Mouse (Mus musculus) midbrain, embryonic 16.5 days (tissue): ENCODE results near the gene Asap3. TPM values are rescaled to one million over a fixed set of nuclear protein-coding genes. Genes with fewer than 3 reads are reported as not detected.

Experiments used
- ATAC-seq: fragments of 200-750 bp; cut with Nextera tagmentation; 2 replicates; pipeline ENCODE4 v1.8.0; 2017; ENCODE audit warnings: moderate TSS enrichment
- H3K27ac ChIP-seq: fragments of 300-500 bp; sonication (generic); 2 replicates; pipeline ENCODE4 v1.5.1; 2014; ENCODE audit warnings: mild to moderate bottlenecking, low read length, mixed read lengths
- H3K27me3 ChIP-seq: fragments of 300-500 bp; sonication (generic); 2 replicates; pipeline ENCODE4 v1.6.1; 2014; ENCODE audit warnings: low read depth, low read length, mixed read lengths; ENCODE audit not compliant: control insufficient read depth, insufficient read depth
- H3K36me3 ChIP-seq: fragments of 300-500 bp; sonication (generic); 2 replicates; pipeline ENCODE4 v1.6.1; 2014; ENCODE audit warnings: mild to moderate bottlenecking, low read length, moderate library complexity, mixed read lengths; ENCODE audit not compliant: control insufficient read depth, insufficient read depth
- H3K4me1 ChIP-seq: fragments of 300-500 bp; sonication (generic); 2 replicates; pipeline ENCODE4 v1.6.1; 2014; ENCODE audit warnings: mild to moderate bottlenecking, low read length, mixed read lengths; ENCODE audit not compliant: control insufficient read depth, insufficient read depth
- H3K4me2 ChIP-seq: fragments of 300-500 bp; sonication (generic); 2 replicates; pipeline ENCODE4 v1.6.1; 2014; ENCODE audit warnings: mild to moderate bottlenecking, low read length, mixed read lengths
- H3K4me3 ChIP-seq: fragments of 300-500 bp; sonication (generic); 2 replicates; pipeline ENCODE4 v1.5.1; 2014; ENCODE audit warnings: low read depth, mild to moderate bottlenecking, low read length, moderate library complexity, mixed read lengths
- H3K9ac ChIP-seq: fragments of 300-500 bp; sonication (generic); 2 replicates; pipeline ENCODE4 v1.6.1; 2014; ENCODE audit warnings: low read depth, low read length, mixed read lengths
- H3K9me3 ChIP-seq: fragments of 300-500 bp; sonication (generic); replicated peaks from 2 replicates; pipeline ENCODE4 v1.6.1; 2014; ENCODE audit warnings: mild to moderate bottlenecking, low read length, mixed read lengths; ENCODE audit not compliant: control insufficient read depth, poor library complexity, severe bottlenecking
- WGBS: fragments of 180-500 bp; shearing (Covaris S2); extraction: QIAGEN DNeasy Blood & Tissue Kit; methylation state at CpG from one replicate; pipeline ENCODE4 v1.1.7; 2014; 5-methylcytosine and 5-hydroxymethylcytosine counted together
- polyA plus RNA-seq: library from polyadenylated mRNA; unstranded; fragments of >200 nt; fragmentation: Nextera tagmentation; extraction: Ambion mirVana; gene quantifications from 2 replicates; pipeline ENCODE4 v1.2.1, GENCODE M21; 2015

Gene Asap3
- 4.5 and 5.1 TPM in 2 replicates for polyA plus RNA-seq

DNA sequence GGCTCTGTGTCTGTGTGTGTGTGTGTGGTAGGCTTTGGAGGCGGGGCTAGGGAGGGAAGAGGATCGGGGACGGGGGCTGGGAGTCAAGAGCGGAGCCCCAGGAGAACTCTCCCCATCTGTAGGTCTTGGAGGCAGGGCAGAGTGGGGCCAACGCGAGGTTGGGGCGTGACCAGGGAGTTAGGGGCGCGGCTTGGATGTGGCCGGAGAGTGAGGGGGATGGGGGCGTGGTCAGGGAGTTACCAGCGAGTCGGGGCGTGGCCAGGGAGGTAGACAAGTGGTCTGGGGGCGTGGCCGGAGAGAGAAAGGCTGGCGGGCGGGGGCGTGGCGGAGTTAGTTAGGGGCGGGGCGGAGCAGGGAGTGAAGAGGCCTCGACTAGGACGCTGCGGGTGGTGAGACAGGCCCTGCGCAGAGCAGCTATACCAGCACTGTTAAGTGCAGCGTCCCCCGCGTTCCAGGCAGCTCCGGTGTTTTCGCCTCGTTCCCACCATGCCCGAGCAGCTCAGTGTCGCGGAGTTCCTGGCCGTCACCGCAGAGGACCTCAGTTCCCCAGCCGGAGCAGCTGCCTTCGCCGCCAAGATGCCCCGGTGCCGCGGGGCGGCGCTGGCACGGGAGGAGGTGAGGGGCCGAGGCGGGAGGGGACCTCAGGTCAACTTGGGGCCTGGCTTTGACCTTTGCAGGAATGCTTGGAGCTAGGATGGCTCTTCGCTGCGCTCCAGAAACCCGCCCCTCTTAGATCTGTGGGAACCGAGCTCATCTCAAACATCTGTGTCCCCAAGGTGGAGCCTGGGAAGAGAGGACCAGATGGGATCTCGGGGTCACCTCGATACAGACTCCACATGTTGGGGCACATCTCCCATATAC is at the start of gene Asap3:
Gene Asap3 (plus strand): TSS at position 333 of the 861 bp plus-strand sequence.
- Histone ChIP-seq H3K27ac (no peak within 1 kb of the TSS), H3K9ac (peak within 1 kb of the TSS; percentile 77), H3K36me3 (no peaks in the 10 kb centered on the region), H3K4me2 (peak within 1 kb of the TSS; percentile 98), H3K4me3 (peak within 1 kb of the TSS; percentile 63), H3K27me3 (no peaks in the 10 kb centered on the region), H3K4me1 (peaks cover 10% of the 10 kb centered on the region), H3K9me3 (no peaks in the 10 kb centered on the region)
- under 1% methylated on average over 54 of the region's 54 CpGs for WGBS
- peak; percentile 85 for ATAC-seq

DNA sequence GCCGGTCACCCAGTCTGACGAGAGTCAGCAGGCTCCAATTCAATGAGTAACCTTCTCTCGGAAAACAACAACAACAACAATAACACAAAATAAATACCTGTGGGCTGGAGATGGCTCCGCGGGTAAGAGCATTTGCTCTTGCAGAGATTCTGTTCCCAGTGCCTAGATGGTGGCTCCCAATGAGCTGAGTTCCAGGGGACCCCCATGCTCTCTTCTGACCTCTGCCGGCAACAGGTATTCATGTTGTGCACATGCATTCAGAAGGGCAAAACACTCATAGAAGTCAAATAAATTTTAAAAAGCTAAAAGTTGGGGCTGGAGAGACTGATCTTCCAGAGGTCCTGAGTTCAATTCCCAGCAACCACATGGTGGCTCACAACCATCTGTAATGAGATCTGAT is 47.7 kb upstream of the Asap3 start:
- H3K4me1 ChIP-seq: peaks cover 5% of the 10 kb centered on the region; the same call in 1 of the 2 replicates
- H3K27ac ChIP-seq: no peak overlapping the region
- ATAC-seq: no peak
- H3K4me2 ChIP-seq: no peak overlapping the region
- no peak overlapping the region for H3K4me3 ChIP-seq
- no peaks in the 10 kb centered on the region for H3K36me3 ChIP-seq
- H3K9me3 ChIP-seq: no peaks in the 10 kb centered on the region
- 82% methylated on average over 6 of the region's 6 CpGs for WGBS
- no peak overlapping the region for H3K9ac ChIP-seq
- no peaks in the 10 kb centered on the region for H3K27me3 ChIP-seq

DNA sequence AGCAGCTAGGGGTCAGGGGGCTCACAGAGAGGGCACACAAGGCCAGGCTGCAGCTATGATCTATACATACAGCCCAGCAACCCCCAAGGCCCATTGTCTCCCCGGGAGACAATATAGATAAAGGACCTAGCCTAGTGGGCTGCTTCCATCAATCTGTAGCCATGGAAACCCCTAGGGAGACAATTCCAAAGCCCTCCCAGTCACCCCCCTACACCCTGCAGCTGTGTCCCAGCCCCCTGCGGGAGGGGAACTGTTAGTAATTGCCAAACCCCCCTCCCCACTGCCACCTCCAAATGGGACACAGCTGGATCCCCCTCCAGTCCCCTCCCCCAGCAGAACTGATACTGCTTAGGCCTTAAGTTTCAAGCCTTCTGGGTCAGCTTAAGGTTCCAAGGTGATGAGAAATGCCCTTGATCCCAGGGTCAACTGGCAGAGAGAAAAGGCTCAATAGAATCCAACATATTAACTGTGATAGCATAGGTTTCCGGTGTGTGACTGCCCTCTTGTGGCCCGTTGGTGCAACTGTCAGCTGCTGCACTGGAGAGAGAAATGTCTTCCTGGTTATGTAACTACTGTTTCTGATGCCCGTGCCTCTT is 46.3 kb upstream of the Asap3 start:
- Histone ChIP-seq H3K36me3 (no peaks in the 10 kb centered on the region), H3K9me3 (no peaks in the 10 kb centered on the region), H3K27me3 (no peaks in the 10 kb centered on the region), H3K9ac (peak overlapping the region; percentile 4; the same call in 1 of the 2 replicates), H3K27ac (no peak overlapping the region), H3K4me3 (no peak overlapping the region), H3K4me2 (no peak overlapping the region), H3K4me1 (peaks cover 5% of the 10 kb centered on the region; the same call in 1 of the 2 replicates)
- WGBS: 2% methylated on average over 5 of the region's 5 CpGs
- ATAC-seq: 0 out of 2 replicates have a peak, but pooled peaks have one; percentile 67

DNA sequence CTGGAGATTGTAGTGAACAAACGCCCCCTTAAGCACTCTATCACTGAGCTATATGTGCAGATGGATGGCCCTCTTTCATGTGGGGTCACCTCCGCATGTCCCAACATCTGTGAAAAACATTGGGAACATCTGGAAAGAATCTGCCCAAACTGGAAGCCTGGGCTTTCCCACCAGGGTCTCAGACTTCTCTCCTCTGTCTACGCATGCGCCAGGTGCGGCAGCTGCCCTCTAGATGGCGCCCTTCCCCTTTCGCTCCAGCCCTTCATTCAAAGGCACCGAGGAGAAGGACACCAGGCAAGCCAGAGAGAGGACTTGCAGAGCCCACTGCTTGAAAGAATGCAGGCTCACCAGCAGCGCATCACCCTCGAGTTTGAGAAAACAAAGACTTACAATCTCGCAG is 42.7 kb upstream of the Asap3 start:
- no peak overlapping the region for H3K4me3 ChIP-seq
- no peaks in the 10 kb centered on the region for H3K27me3 ChIP-seq
- H3K4me2 ChIP-seq: 0 out of 2 replicates have a peak overlapping the region, but pooled peaks have one; percentile 2
- no peaks in the 10 kb centered on the region for H3K9me3 ChIP-seq
- H3K27ac ChIP-seq: no peak overlapping the region
- H3K9ac ChIP-seq: no peak overlapping the region
- 6% methylated on average over 11 of the region's 11 CpGs for WGBS
- peaks cover 5% of the 10 kb centered on the region; the same call in 1 of the 2 replicates for H3K4me1 ChIP-seq
- peak; percentile 66; the same call in 1 of the 2 replicates for ATAC-seq
- H3K36me3 ChIP-seq: no peaks in the 10 kb centered on the region

DNA sequence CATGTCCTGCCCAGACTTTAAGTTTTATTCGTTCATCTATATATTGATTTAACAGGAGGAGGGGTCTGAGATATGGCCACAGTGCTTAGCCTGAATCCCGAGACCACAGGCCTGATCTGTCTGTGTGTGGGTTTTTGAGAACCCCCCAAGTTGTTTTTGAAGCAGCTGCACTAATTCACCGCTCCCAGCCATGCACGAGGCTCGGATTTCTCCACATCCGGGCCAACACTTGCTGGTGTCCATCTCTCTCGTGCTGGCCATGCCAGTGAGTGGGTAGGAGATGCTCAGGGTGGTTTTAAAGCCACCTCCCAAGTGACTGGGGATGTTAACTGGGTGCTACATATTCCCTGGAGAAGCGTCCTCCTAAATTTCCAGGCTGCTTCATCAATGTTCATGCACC is 41.2 kb upstream of the Asap3 start:
- Histone ChIP-seq H3K9ac (no peak overlapping the region), H3K27ac (no peak overlapping the region), H3K4me2 (no peak overlapping the region), H3K4me1 (peaks cover 2% of the 10 kb centered on the region; the same call in 1 of the 2 replicates), H3K36me3 (no peaks in the 10 kb centered on the region), H3K9me3 (no peaks in the 10 kb centered on the region), H3K4me3 (no peak overlapping the region), H3K27me3 (no peaks in the 10 kb centered on the region)
- ATAC-seq: no peak
- 82% methylated on average over 8 of the region's 8 CpGs for WGBS

DNA sequence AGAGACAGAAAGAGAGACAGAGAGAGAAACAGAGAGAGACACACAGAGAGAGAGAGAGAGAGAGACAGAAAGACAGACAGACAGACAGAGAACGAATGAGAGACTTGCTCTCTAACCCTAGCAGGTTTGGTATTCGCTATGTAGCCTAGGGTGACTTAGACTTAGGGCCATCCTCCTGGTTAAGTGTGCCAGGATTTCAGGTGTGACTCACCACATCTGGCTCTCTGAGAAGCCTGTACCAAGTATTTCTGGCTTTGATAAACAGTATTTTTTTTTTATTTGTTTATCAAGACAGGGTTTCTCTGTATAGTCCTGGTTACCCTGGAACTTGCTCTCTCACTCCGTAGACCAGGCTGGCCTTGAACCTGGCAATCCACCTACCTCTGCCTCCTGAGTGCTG is 38.5 kb upstream of the Asap3 start:
- WGBS: 92% methylated on average over 3 of the region's 3 CpGs
- H3K27me3 ChIP-seq: peaks cover 2% of the 10 kb centered on the region; the same call in 1 of the 2 replicates
- H3K9me3 ChIP-seq: no peaks in the 10 kb centered on the region
- no peak overlapping the region for H3K27ac ChIP-seq
- peaks cover 11% of the 10 kb centered on the region for H3K4me1 ChIP-seq
- H3K4me2 ChIP-seq: no peak overlapping the region
- H3K9ac ChIP-seq: no peak overlapping the region
- no peak overlapping the region for H3K4me3 ChIP-seq
- ATAC-seq: no peak
- no peaks in the 10 kb centered on the region for H3K36me3 ChIP-seq

DNA sequence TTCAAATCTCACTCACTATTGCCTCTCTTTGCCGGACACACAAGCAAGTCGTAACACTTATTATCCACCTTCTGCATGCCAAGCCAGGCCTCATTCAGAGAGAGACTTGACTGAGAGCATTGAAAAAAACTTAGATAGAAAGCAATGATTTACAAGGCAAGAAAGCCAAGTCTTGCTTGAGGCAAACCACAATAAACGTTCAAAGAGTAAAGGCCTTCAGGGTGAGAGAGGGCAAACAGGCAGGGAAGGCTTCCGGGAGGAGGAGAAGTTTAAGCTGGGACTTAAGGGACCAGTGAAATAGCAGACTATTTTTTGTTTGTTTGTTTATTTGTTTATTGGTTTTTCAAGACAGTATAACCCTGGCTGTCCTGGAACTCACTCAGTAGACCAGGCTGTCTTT is 35.8 kb upstream of the Asap3 start:
- Histone ChIP-seq H3K27ac (no peak overlapping the region), H3K4me3 (no peak overlapping the region), H3K9me3 (no peaks in the 10 kb centered on the region), H3K4me2 (no peak overlapping the region), H3K27me3 (peaks cover 5% of the 10 kb centered on the region; the same call in 1 of the 2 replicates), H3K36me3 (no peaks in the 10 kb centered on the region), H3K9ac (no peak overlapping the region), H3K4me1 (peaks cover 15% of the 10 kb centered on the region)
- ATAC-seq: no peak
- 89% methylated on average over 4 of the region's 4 CpGs for WGBS

DNA sequence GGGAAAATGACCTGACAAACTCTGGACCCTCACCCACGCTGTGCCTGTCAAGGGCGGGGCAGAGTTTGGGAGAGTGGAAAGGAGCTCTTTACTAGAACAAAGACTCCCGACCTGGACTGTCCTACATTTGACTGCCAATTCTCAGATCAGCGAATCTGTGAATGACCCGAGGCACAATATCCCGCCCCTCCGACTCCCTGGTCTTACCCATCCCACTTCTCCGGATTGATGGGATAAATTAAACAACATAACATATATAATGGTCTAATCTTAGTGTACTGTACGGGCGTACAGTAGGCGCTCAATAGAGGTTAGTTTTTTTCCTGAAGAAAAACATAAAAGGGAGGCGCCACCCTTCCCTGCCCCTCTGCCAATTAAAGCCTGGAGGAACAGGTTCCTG is 34.7 kb upstream of the Asap3 start:
- no peaks in the 10 kb centered on the region for H3K9me3 ChIP-seq
- H3K36me3 ChIP-seq: no peaks in the 10 kb centered on the region
- H3K4me1 ChIP-seq: peaks cover 15% of the 10 kb centered on the region
- peak overlapping the region; percentile 63; the same call in 1 of the 2 replicates for H3K9ac ChIP-seq
- H3K4me3 ChIP-seq: peak overlapping the region; percentile 58
- ATAC-seq: peak; percentile 44; the same call in 1 of the 2 replicates
- H3K27ac ChIP-seq: no peak overlapping the region
- peak overlapping the region; percentile 100 for H3K4me2 ChIP-seq
- H3K27me3 ChIP-seq: peaks cover 5% of the 10 kb centered on the region; the same call in 1 of the 2 replicates
- 12% methylated on average over 12 of the region's 12 CpGs for WGBS
